9 mouse cellular contexts compared by ENCODE assay signal in genomic region chr14:75863549-75864409, GRCm38 (mm10). TPM values are rescaled to one million over a fixed set of nuclear protein-coding genes. Genes with fewer than 3 reads are reported as not detected.
A peak's percentile ranks its signal among the peaks of the same experiment; 100 is the strongest.
DNase-seq lines count a peak whose midpoint lies in the region; ATAC-seq lines count a peak whose summit lies in the region.
"Had no signal": no experiment of that assay in that cellular context is flagged by ENCODE, and none has a peak within 500 bp of the region (broad histone marks: within the 10 kb centered on the region; RNA-seq: fewer than 3 reads in every experiment).

No protein-coding gene starts in this region.

- ATAC-seq in embryonic facial prominence, embryonic 15.5 days (ENCODE audit: insufficient number of reproducible peaks, low FRiP score, low TSS enrichment, low read depth) = peak; percentile 88
- ATAC-seq in heart, embryonic 15.5 days (replicated peaks; ENCODE audit: insufficient number of reproducible peaks, insufficient read depth, low FRiP score, low read depth) = peak; percentile 95
- ATAC-seq in stomach, embryonic 16.5 days (ENCODE audit: insufficient read depth, low FRiP score) = peak; percentile 95
- ATAC-seq in activated CD4-positive, CD25-positive, alpha-beta regulatory T cell, adult 4 months = no peak

- peak overlapping the region; percentile 58; the same call in 1 of the 2 replicates for H3K27ac ChIP-seq in embryonic facial prominence, embryonic 15.5 days (replicated peaks)
- H3K27ac ChIP-seq in heart, embryonic 15.5 days = peak overlapping the region; percentile 86
- H3K27ac ChIP-seq in macrophage = peak overlapping the region; percentile 90
- H3K27ac ChIP-seq in stomach, embryonic 16.5 days (ENCODE audit: low read length) = peak overlapping the region; percentile 86

- DNase-seq in ZHBTc4 (ENCODE audit: low read depth, low spot score) = peak; percentile 87
- peak; percentile 91 for DNase-seq in kidney, postnatal 14 days
- no peak for DNase-seq in left cerebral cortex, adult 11 months (ENCODE audit: low spot score)

- H3K36me3 ChIP-seq in embryonic facial prominence, embryonic 15.5 days = no peaks in the 10 kb centered on the region
- H3K36me3 ChIP-seq in heart, embryonic 15.5 days = no peaks in the 10 kb centered on the region
- H3K36me3 ChIP-seq in macrophage (ENCODE audit: inconsistent target) = no peaks in the 10 kb centered on the region
- no peaks in the 10 kb centered on the region for H3K36me3 ChIP-seq in stomach, embryonic 16.5 days (ENCODE audit: control insufficient read depth, insufficient read depth, low read length)

- peaks cover 13% of the 10 kb centered on the region for H3K4me1 ChIP-seq in embryonic facial prominence, embryonic 15.5 days
- peaks cover 15% of the 10 kb centered on the region for H3K4me1 ChIP-seq in heart, embryonic 15.5 days (replicated peaks)
- peaks cover 15% of the 10 kb centered on the region for H3K4me1 ChIP-seq in stomach, embryonic 16.5 days (ENCODE audit: control insufficient read depth, insufficient read depth, low read length)

- H3K9me3 ChIP-seq in embryonic facial prominence, embryonic 15.5 days (replicated peaks) = no peaks in the 10 kb centered on the region
- no peaks in the 10 kb centered on the region for H3K9me3 ChIP-seq in heart, embryonic 15.5 days (replicated peaks)
- H3K9me3 ChIP-seq in stomach, embryonic 16.5 days (replicated peaks; ENCODE audit: control insufficient read depth, low read length) = no peaks in the 10 kb centered on the region

- no peak overlapping the region for H3K9ac ChIP-seq in embryonic facial prominence, embryonic 15.5 days
- no peak overlapping the region for H3K9ac ChIP-seq in heart, embryonic 15.5 days
- H3K9ac ChIP-seq in stomach, embryonic 16.5 days (ENCODE audit: low read length) = no peak overlapping the region

- no peaks in the 10 kb centered on the region for H3K79me2 ChIP-seq in macrophage (ENCODE audit: inconsistent target)

- H3K27me3 ChIP-seq in embryonic facial prominence, embryonic 15.5 days = no peaks in the 10 kb centered on the region
- no peaks in the 10 kb centered on the region for H3K27me3 ChIP-seq in heart, embryonic 15.5 days
- H3K27me3 ChIP-seq in stomach, embryonic 16.5 days (ENCODE audit: control insufficient read depth, insufficient read depth, low read length) = no peaks in the 10 kb centered on the region

- no peak overlapping the region for H3K4me2 ChIP-seq in embryonic facial prominence, embryonic 15.5 days (replicated peaks)
- H3K4me2 ChIP-seq in heart, embryonic 15.5 days = peak overlapping the region; percentile 21; the same call in 1 of the 2 replicates
- H3K4me2 ChIP-seq in stomach, embryonic 16.5 days (ENCODE audit: low read depth, low read length) = no peak overlapping the region

- 10% methylated on average over 7 of the region's 7 CpGs for WGBS in embryonic facial prominence, embryonic 15.5 days
- WGBS in heart, embryonic 15.5 days = 19% methylated on average over 7 of the region's 7 CpGs
- 25% methylated on average over 7 of the region's 7 CpGs for WGBS in macrophage (ENCODE audit: missing documents)
- 9% methylated on average over 7 of the region's 7 CpGs for WGBS in stomach, embryonic 16.5 days

- no peak overlapping the region for H3K4me3 ChIP-seq in embryonic facial prominence, embryonic 15.5 days (replicated peaks)
- H3K4me3 ChIP-seq in heart, embryonic 15.5 days = no peak overlapping the region
- no peak overlapping the region for H3K4me3 ChIP-seq in macrophage (ENCODE audit: inconsistent target)
- no peak overlapping the region for H3K4me3 ChIP-seq in stomach, embryonic 16.5 days (replicated peaks; ENCODE audit: low read length)
- H3K4me3 ChIP-seq: erythroblast, embryonic 14.5 days had no signal

RNA-seq across cellular contexts. Expression of gene Tpt1, which starts 18.9 kb away (rescaled TPM):
- polyA plus RNA-seq in embryonic facial prominence, embryonic 15.5 days (2015; fragmentation: Nextera tagmentation; extraction: Ambion mirVana) = 1,119 and 1,203 TPM in 2 replicates
- polyA plus RNA-seq in heart, embryonic 15.5 days (2015; fragmentation: Nextera tagmentation; extraction: Ambion mirVana) = 751 and 926 TPM in 2 replicates
- total RNA-seq in macrophage (2018; cell fraction: chromatin; rRNA removed) = 100 to 1,000 TPM in 25 of 26 experiments, 10 to 100 TPM in 1; 99.5 to 452 (median 174) TPM
- total RNA-seq in macrophage (2018; cell fraction: cytosol; rRNA removed) = 1,000 to 10,000 TPM; 1,477 to 5,481 (median 3,449) TPM
- 100 to 1,000 TPM; 301 to 898 (median 554) TPM for total RNA-seq in macrophage (2018; cell fraction: nucleus; rRNA removed)
- 3,757 to 4,485 TPM (median 4,124 TPM) in 3 replicates for polyA plus RNA-seq in macrophage (2018)
- polyA plus RNA-seq in stomach, embryonic 16.5 days (2015; fragmentation: Nextera tagmentation; extraction: Ambion mirVana) = 794 and 1,006 TPM in 2 replicates
- polyA plus RNA-seq in activated CD4-positive, CD25-positive, alpha-beta regulatory T cell, adult 4 months (2017; shearing (Covaris generic)) = 1,000 to 10,000 TPM; 1,760 to 1,971 TPM
